Mouse (Mus musculus) neural tube, embryonic 11.5 days (tissue): ENCODE data around the gene Fcna. TPM values are rescaled to one million over a fixed set of nuclear protein-coding genes. Genes with fewer than 3 reads are reported as not detected.

Experiments used
- ATAC-seq: fragments of 200-750 bp; cut with Nextera tagmentation; 2 replicates; pipeline ENCODE4 v1.8.0; 2017; ENCODE audit warnings: moderate number of reproducible peaks, mild to moderate bottlenecking, moderate TSS enrichment, moderate library complexity; ENCODE audit not compliant: insufficient read depth, low FRiP score, low TSS enrichment
- DNase-seq: peaks from one replicate; pipeline ENCODE4 v3.0.0-alpha.2; 2015; ENCODE audit warnings: low spot score
- H3K27ac ChIP-seq: fragments of 300-500 bp; sonication (generic); 2 replicates; pipeline ENCODE4 v1.5.1; 2014; ENCODE audit warnings: low read depth, mild to moderate bottlenecking, low read length
- H3K27me3 ChIP-seq: fragments of 300-500 bp; sonication (generic); 2 replicates; pipeline ENCODE4 v1.6.1; 2014; ENCODE audit warnings: mild to moderate bottlenecking, low read length, mixed read lengths; ENCODE audit not compliant: control insufficient read depth, insufficient read depth
- H3K36me3 ChIP-seq: fragments of 300-500 bp; sonication (generic); 2 replicates; pipeline ENCODE4 v1.6.1; 2014; ENCODE audit warnings: mild to moderate bottlenecking, low read length, moderate library complexity, mixed read lengths; ENCODE audit not compliant: control insufficient read depth, insufficient read depth
- H3K4me1 ChIP-seq: fragments of 300-500 bp; sonication (generic); 2 replicates; pipeline ENCODE4 v1.6.1; 2014; ENCODE audit warnings: low read length, mixed read lengths; ENCODE audit not compliant: control insufficient read depth, insufficient read depth
- H3K4me2 ChIP-seq: fragments of 300-500 bp; sonication (generic); 2 replicates; pipeline ENCODE4 v1.6.1; 2014; ENCODE audit warnings: low read depth, mild to moderate bottlenecking, moderate library complexity
- H3K4me3 ChIP-seq: fragments of 300-500 bp; sonication (generic); 2 replicates; pipeline ENCODE4 v1.5.1; 2014; ENCODE audit warnings: low read depth, low read length
- H3K9ac ChIP-seq: fragments of 300-500 bp; sonication (generic); 2 replicates; pipeline ENCODE4 v1.6.1; 2014; ENCODE audit warnings: mild to moderate bottlenecking, low read length
- H3K9me3 ChIP-seq: fragments of 300-500 bp; sonication (generic); 2 replicates; pipeline ENCODE4 v1.6.1; 2016; ENCODE audit warnings: low read length; ENCODE audit not compliant: control insufficient read depth
- WGBS: fragments of 180-500 bp; shearing (Covaris S2); extraction: QIAGEN DNeasy Blood & Tissue Kit; methylation state at CpG from one replicate; pipeline ENCODE4 v1.1.7; 2014; 5-methylcytosine and 5-hydroxymethylcytosine counted together
- polyA plus RNA-seq: library from polyadenylated mRNA; unstranded; fragments of >200 nt; fragmentation: Nextera tagmentation; extraction: Ambion mirVana; gene quantifications from 2 replicates; pipeline ENCODE4 v1.2.1, GENCODE M21; 2014

Fcna gene
- polyA plus RNA-seq, 1 experiment from 2014 or later, result 1.5 TPM

- H3K27ac ChIP-seq, result no peak overlapping the region
- no peak for ATAC-seq
- no peak overlapping the region for H3K9ac ChIP-seq
- no peaks in the 10 kb centered on the region for H3K9me3 ChIP-seq
- peaks cover 38% of the 10 kb centered on the region for H3K27me3 ChIP-seq
- no peak overlapping the region for H3K4me2 ChIP-seq
- peaks cover 7% of the 10 kb centered on the region; the same call in 1 of the 2 replicates for H3K36me3 ChIP-seq
- peak; percentile 52 for DNase-seq
- H3K4me1 ChIP-seq, result peaks cover 25% of the 10 kb centered on the region
- WGBS, result 51% methylated on average over 12 of the region's 12 CpGs
- H3K4me3 ChIP-seq, result no peak overlapping the region
Measured at GRCm38 (mm10) chr2:25582466-25583119, 45.2 kb downstream of the Fcna start.

- Histone ChIP-seq H3K27me3 (peaks cover 45% of the 10 kb centered on the region), H3K4me1 (peaks cover 26% of the 10 kb centered on the region), H3K4me2 (no peak overlapping the region), H3K4me3 (no peak overlapping the region), H3K9me3 (no peaks in the 10 kb centered on the region), H3K27ac (no peak overlapping the region), H3K9ac (no peak overlapping the region), H3K36me3 (peaks cover 7% of the 10 kb centered on the region; the same call in 1 of the 2 replicates)
- no peak for DNase-seq
- ATAC-seq, result no peak
- 39% methylated on average over 6 of the region's 6 CpGs for WGBS
Measured at GRCm38 (mm10) chr2:25581901-25582301, 45.9 kb downstream of the Fcna start.

- Histone ChIP-seq H3K27me3 (peaks cover 50% of the 10 kb centered on the region), H3K36me3 (peaks cover 7% of the 10 kb centered on the region; the same call in 1 of the 2 replicates), H3K9me3 (no peaks in the 10 kb centered on the region), H3K4me3 (peak within 1 kb of the TSS; percentile 28; the same call in 1 of the 2 replicates), H3K4me2 (peak within 1 kb of the TSS; percentile 44), H3K4me1 (peaks cover 26% of the 10 kb centered on the region), H3K9ac (no peak within 1 kb of the TSS), H3K27ac (no peak within 1 kb of the TSS)
- ATAC-seq (peak; percentile 62), DNase-seq (peak; percentile 69)
- 7% methylated on average over 19 of the region's 19 CpGs for WGBS
Measured at GRCm38 (mm10) chr2:25581294-25581864, 46.5 kb downstream of the Fcna start, which contains the start of gene Ajm1. TSS of gene Ajm1 (minus strand) at chr2:25581757.

GRCm38 (mm10) chr2:25580621-25581101 lies 47.2 kb downstream of the Fcna start:
- no peak overlapping the region for H3K9ac ChIP-seq
- H3K27me3 ChIP-seq, result peaks cover 57% of the 10 kb centered on the region
- no peak overlapping the region for H3K27ac ChIP-seq
- H3K4me2 ChIP-seq, result no peak overlapping the region
- ATAC-seq (no peak), DNase-seq (no peak)
- WGBS, result 47% methylated on average over 6 of the region's 6 CpGs
- H3K4me1 ChIP-seq, result peaks cover 27% of the 10 kb centered on the region
- H3K9me3 ChIP-seq, result no peaks in the 10 kb centered on the region
- peaks cover 4% of the 10 kb centered on the region; the same call in 1 of the 2 replicates for H3K36me3 ChIP-seq
- no peak overlapping the region for H3K4me3 ChIP-seq

GRCm38 (mm10) chr2:25579737-25580460 lies 47.9 kb downstream of the Fcna start:
- Histone ChIP-seq H3K27me3 (peaks cover 59% of the 10 kb centered on the region), H3K27ac (no peak overlapping the region), H3K9me3 (no peaks in the 10 kb centered on the region), H3K4me1 (peaks cover 30% of the 10 kb centered on the region), H3K9ac (no peak overlapping the region), H3K4me3 (no peak overlapping the region), H3K36me3 (peaks cover 4% of the 10 kb centered on the region; the same call in 1 of the 2 replicates), H3K4me2 (peak overlapping the region; percentile 12; the same call in 1 of the 2 replicates)
- no peak for ATAC-seq
- DNase-seq, result peak; percentile 38
- 5% methylated on average over 27 of the region's 27 CpGs for WGBS

- Histone ChIP-seq H3K27me3 (peaks cover 59% of the 10 kb centered on the region), H3K4me3 (0 out of 2 replicates have a peak overlapping the region, but pooled peaks have one; percentile 2), H3K36me3 (peaks cover 4% of the 10 kb centered on the region; the same call in 1 of the 2 replicates), H3K4me2 (peak overlapping the region; percentile 12; the same call in 1 of the 2 replicates), H3K9me3 (no peaks in the 10 kb centered on the region), H3K9ac (no peak overlapping the region), H3K4me1 (peaks cover 31% of the 10 kb centered on the region), H3K27ac (no peak overlapping the region)
- ATAC-seq, result no peak
- WGBS, result 5% methylated on average over 76 of the region's 77 CpGs
- no peak for DNase-seq
Measured at GRCm38 (mm10) chr2:25578796-25579736, 48.8 kb downstream of the Fcna start.

GRCm38 (mm10) chr2:25577951-25578795 lies 49.7 kb downstream of the Fcna start:
- ATAC-seq, result no peak
- DNase-seq, result peak; percentile 51
- Histone ChIP-seq H3K9ac (no peak overlapping the region; the same call in 1 of the 2 replicates), H3K9me3 (no peaks in the 10 kb centered on the region), H3K4me3 (peak overlapping the region; percentile 23), H3K4me2 (peak overlapping the region; percentile 17), H3K36me3 (peaks cover 1% of the 10 kb centered on the region; the same call in 1 of the 2 replicates), H3K27me3 (peaks cover 59% of the 10 kb centered on the region), H3K4me1 (peaks cover 36% of the 10 kb centered on the region), H3K27ac (no peak overlapping the region)
- WGBS, result 4% methylated on average over 75 of the region's 75 CpGs
